Mouse (Mus musculus) urinary bladder, adult 2 months (tissue): ENCODE measurements around the gene Gm21650. TPM values are rescaled to one million over a fixed set of nuclear protein-coding genes. Genes with fewer than 3 reads are reported as not detected.
"Not testable (repeated sequence)": the region's sequence is repeated elsewhere in the genome, so short reads cannot be mapped to it uniquely, and the experiment has no call there.

Experiments used
- DNase-seq: peaks from one replicate; pipeline ENCODE4 v3.0.0; 2022; ENCODE audit warnings: low spot score
- polyA plus RNA-seq: library from polyadenylated mRNA; depleted of rRNA; stranded (reverse); fragments of >200 nt; gene quantifications from 2 replicates; pipeline ENCODE4 v1.2.3, GENCODE M21; 2012; rRNA removed

Gene Gm21650
- polyA plus RNA-seq: not detected in 2 replicates

DNA sequence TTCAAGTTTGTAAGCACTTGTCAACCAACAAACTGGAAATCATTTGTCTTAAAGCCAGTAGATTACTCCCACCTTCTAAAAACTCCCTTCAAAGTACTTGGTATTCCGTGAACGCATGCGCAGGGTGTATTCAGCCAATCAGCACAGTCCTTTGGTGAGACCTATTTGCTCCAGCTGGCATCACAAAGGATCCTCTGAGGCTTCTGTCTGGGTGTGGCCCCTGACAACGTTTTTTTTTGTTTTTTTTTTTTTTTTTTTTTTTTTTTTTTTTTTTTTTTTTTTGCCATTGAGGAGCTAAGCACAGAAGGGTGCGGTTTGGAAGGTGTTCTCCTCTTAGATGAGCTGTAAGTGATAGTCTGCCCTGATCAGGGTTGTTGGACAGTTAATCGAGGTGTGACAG, at the start of gene Gm21650:
Gm21650 (plus strand) TSS at position 301 of the 400 bp plus-strand sequence.
- not testable (repeated sequence) for DNase-seq
